11 mouse cellular contexts compared by ENCODE assay signal in genomic region chr6:125495361-125495760, GRCm38 (mm10). TPM values are rescaled to one million over a fixed set of nuclear protein-coding genes. Genes with fewer than 3 reads are reported as not detected.
DNase-seq lines count a peak whose midpoint lies in the region; ATAC-seq and TF ChIP-seq lines count a peak whose summit lies in the region.
"Had no signal": no experiment of that assay in that cellular context is flagged by ENCODE, and none has a peak within 500 bp of the region (broad histone marks: within the 10 kb centered on the region; RNA-seq: fewer than 3 reads in every experiment).

No protein-coding gene starts in this region.

- no peak overlapping the region for H3K9ac ChIP-seq in lung, embryonic 16.5 days (ENCODE audit: low read length)
- no peak overlapping the region for H3K9ac ChIP-seq in hindbrain, embryonic 13.5 days

- peak overlapping the region; percentile 75; the same call in 1 of the 2 replicates for H3K4me2 ChIP-seq in lung, embryonic 16.5 days (ENCODE audit: low read depth, low read length)
- H3K4me2 ChIP-seq in hindbrain, embryonic 13.5 days: peak overlapping the region; percentile 83; the same call in 1 of the 2 replicates
- no peak overlapping the region for H3K4me2 ChIP-seq in myocyte (ENCODE audit: low read depth)

- no peak for ATAC-seq in lung, embryonic 16.5 days (ENCODE audit: low read depth)
- ATAC-seq in hindbrain, embryonic 13.5 days (ENCODE audit: low FRiP score): no peak

- DNase-seq in heart, embryonic 10.5 days (ENCODE audit: low spot score): no peak
- DNase-seq in heart, adult 18-20 months: no peak
- DNase-seq in lung, postnatal 4 days: no peak
- no peak for DNase-seq in layer of hippocampus, adult 9-11 months
- DNase-seq in left cerebral cortex, postnatal 36 days (ENCODE audit: low spot score in 2 of 2): no peak
- DNase-seq: cerebellum, adult 8-10 months had no signal

- 60% methylated on average over 9 of the region's 9 CpGs for WGBS in heart, embryonic 10.5 days
- 56% methylated on average over 9 of the region's 9 CpGs for WGBS in lung, embryonic 16.5 days
- WGBS in hindbrain, embryonic 13.5 days: 75% methylated on average over 9 of the region's 9 CpGs

- H3K36me3 ChIP-seq in heart, embryonic 10.5 days: no peaks in the 10 kb centered on the region
- H3K36me3 ChIP-seq in lung, embryonic 16.5 days (ENCODE audit: control insufficient read depth, insufficient read depth, low read length): no peaks in the 10 kb centered on the region
- H3K36me3 ChIP-seq in hindbrain, embryonic 13.5 days: no peaks in the 10 kb centered on the region
- no peaks in the 10 kb centered on the region for H3K36me3 ChIP-seq in myocyte (ENCODE audit: control insufficient read depth, insufficient read depth)

- no peak overlapping the region for H3K27ac ChIP-seq in heart, embryonic 10.5 days
- no peak overlapping the region for H3K27ac ChIP-seq in lung, embryonic 16.5 days (ENCODE audit: low read length)
- H3K27ac ChIP-seq in hindbrain, embryonic 13.5 days: no peak overlapping the region

- H3K4me1 ChIP-seq in heart, embryonic 10.5 days: peaks cover 36% of the 10 kb centered on the region
- H3K4me1 ChIP-seq in lung, embryonic 16.5 days (replicated peaks; ENCODE audit: control insufficient read depth, insufficient read depth, low read length): peaks cover 3% of the 10 kb centered on the region; the same call in 1 of the 2 replicates
- peaks cover 24% of the 10 kb centered on the region for H3K4me1 ChIP-seq in hindbrain, embryonic 13.5 days (replicated peaks)

- peaks cover 50% of the 10 kb centered on the region for H3K27me3 ChIP-seq in heart, embryonic 10.5 days (ENCODE audit: insufficient read depth, poor library complexity, severe bottlenecking)
- peaks cover 6% of the 10 kb centered on the region for H3K27me3 ChIP-seq in lung, embryonic 16.5 days (ENCODE audit: control insufficient read depth, insufficient read depth, low read depth, low read length)
- peaks cover 44% of the 10 kb centered on the region for H3K27me3 ChIP-seq in hindbrain, embryonic 13.5 days
- no peaks in the 10 kb centered on the region for H3K27me3 ChIP-seq in myocyte (ENCODE audit: control insufficient read depth, insufficient read depth, insufficient read length)
- H3K27me3 ChIP-seq: Patski had no signal

- no peak for TF ChIP-seq POLR2A in myocyte (IDR thresholded peaks at IDR 0.05; ENCODE audit: insufficient read length, low read depth)

- H3K9me3 ChIP-seq in heart, embryonic 10.5 days: no peaks in the 10 kb centered on the region
- no peaks in the 10 kb centered on the region for H3K9me3 ChIP-seq in lung, embryonic 16.5 days (ENCODE audit: control insufficient read depth, low read length)
- no peaks in the 10 kb centered on the region for H3K9me3 ChIP-seq in hindbrain, embryonic 13.5 days

- peak overlapping the region; percentile 78 for H3K4me3 ChIP-seq in heart, embryonic 10.5 days
- no peak overlapping the region for H3K4me3 ChIP-seq in lung, embryonic 16.5 days (ENCODE audit: low read length)
- 0 out of 2 replicates have a peak overlapping the region, but pooled peaks have one; percentile 57 for H3K4me3 ChIP-seq in hindbrain, embryonic 13.5 days
- H3K4me3 ChIP-seq in myocyte: peak overlapping the region; percentile 83

- no peak overlapping the region for H3ac ChIP-seq in myocyte (ENCODE audit: control insufficient read depth, insufficient read length)

- intact Hi-C loops in left cerebral cortex, postnatal 36 days (cut with DNase I): no loop called here

- H3K79me2 ChIP-seq in myocyte (ENCODE audit: control insufficient read depth, insufficient read depth): peaks cover 38% of the 10 kb centered on the region

TF ChIP-seq in myocyte, 11 proteins besides CTCF, POLR2A, EP300 and RAD21:
- TF ChIP-seq SRF (IDR thresholded peaks at IDR 0.05; ENCODE audit: control insufficient read depth, insufficient read length, low read depth): no peak
- TF ChIP-seq CEBPB (IDR thresholded peaks at IDR 0.05; ENCODE audit: insufficient read depth, poor library complexity, severe bottlenecking): no peak
- TF ChIP-seq USF1 (IDR thresholded peaks at IDR 0.05; ENCODE audit: low read depth): no peak
- TF ChIP-seq REST (IDR thresholded peaks at IDR 0.05; ENCODE audit: insufficient read depth, insufficient read length): no peak
- no peak for TF ChIP-seq E2F4 (IDR thresholded peaks at IDR 0.05; ENCODE audit: insufficient read depth)
- TF ChIP-seq MYOD1 (IDR thresholded peaks at IDR 0.05; ENCODE audit: control insufficient read depth in 1 of 3, insufficient read length in 2 of 3, low read depth in 2 of 3): no peak
- no peak for TF ChIP-seq MAX (IDR thresholded peaks at IDR 0.05; ENCODE audit: low read depth)
- no peak for TF ChIP-seq POLR2AphosphoS2 (IDR thresholded peaks at IDR 0.05; ENCODE audit: insufficient read length, low read depth)
- no peak for TF ChIP-seq TCF3 (IDR thresholded peaks at IDR 0.05; ENCODE audit: insufficient read length, low read depth)
- TF ChIP-seq MYOG (IDR thresholded peaks at IDR 0.05; ENCODE audit: control insufficient read depth in 1 of 3, insufficient read depth in 1 of 3, insufficient read length in 2 of 3, low read depth in 2 of 3): no peak
- TF ChIP-seq TCF12 (IDR thresholded peaks at IDR 0.05; ENCODE audit: insufficient read depth, poor library complexity, severe bottlenecking): no peak

RNA-seq across cellular contexts. Expression of gene Cd9, which starts 0.8 kb away (rescaled TPM):
- polyA plus RNA-seq in heart, embryonic 10.5 days (2016; fragmentation: Nextera tagmentation; extraction: Ambion mirVana): 70.2 and 73.2 TPM in 2 replicates
- 10 to 100 TPM; 49.9 to 50.4 TPM for total RNA-seq in heart, adult 18-20 months (2021)
- 356 and 405 TPM in 2 replicates for polyA plus RNA-seq in lung, embryonic 16.5 days (2015; fragmentation: Nextera tagmentation; extraction: Ambion mirVana)
- polyA plus RNA-seq in hindbrain, embryonic 13.5 days (2015; fragmentation: Nextera tagmentation; extraction: Ambion mirVana): 57.8 and 63.4 TPM in 2 replicates
- polyA plus RNA-seq in myocyte (2012; fragmentation: generic; extraction: Trizol): 216 TPM
- total RNA-seq in left cerebral cortex, postnatal 36 days (2021): 10 to 100 TPM; 42.0 to 54.3 TPM
- polyA plus RNA-seq: erythroblast, embryonic 14.5 days had no signal

RNA-seq across cellular contexts. Expression of gene Vwf, which starts 51.2 kb away (rescaled TPM):
- polyA plus RNA-seq in heart, embryonic 10.5 days (2016; fragmentation: Nextera tagmentation; extraction: Ambion mirVana): 22.1 and 26.0 TPM in 2 replicates
- 100 to 1,000 TPM in 1 of 2 experiments, 10 to 100 TPM in 1; 78.4 to 104 TPM for total RNA-seq in heart, adult 18-20 months (2021)
- polyA plus RNA-seq in lung, embryonic 16.5 days (2015; fragmentation: Nextera tagmentation; extraction: Ambion mirVana): 21.6 and 22.2 TPM in 2 replicates
- 8.0 and 11.3 TPM in 2 replicates for polyA plus RNA-seq in hindbrain, embryonic 13.5 days (2015; fragmentation: Nextera tagmentation; extraction: Ambion mirVana)
- polyA plus RNA-seq in myocyte (2012; fragmentation: generic; extraction: Trizol): 1.2 TPM
- 10 to 100 TPM; 15.4 to 18.6 TPM for total RNA-seq in left cerebral cortex, postnatal 36 days (2021)
